Comparison of ENCODE assay signal across 8 mouse cellular contexts in genomic region chr5:90652724-90653123, GRCm38 (mm10). TPM values are rescaled to one million over a fixed set of nuclear protein-coding genes. Genes with fewer than 3 reads are reported as not detected.
DNase-seq lines count a peak whose midpoint lies in the region; ATAC-seq and TF ChIP-seq lines count a peak whose summit lies in the region.

No protein-coding gene starts in this region.

- ATAC-seq in G1E (ENCODE audit: extremely low read depth, insufficient number of reproducible peaks, low FRiP score, poor library complexity, severe bottlenecking), result 0 out of 2 replicates have a peak, but pooled peaks have one; percentile 28
- peak; percentile 84 for ATAC-seq in megakaryocyte-erythroid progenitor cell, adult 5-6 weeks (replicated peaks; ENCODE audit: low FRiP score, low TSS enrichment, poor library complexity, severe bottlenecking)

- H3K9me3 ChIP-seq in G1E (replicated peaks), result no peaks in the 10 kb centered on the region

- H3K27me3 ChIP-seq in G1E (ENCODE audit: insufficient read depth, low read length), result peaks cover 4% of the 10 kb centered on the region; the same call in 1 of the 2 replicates

- peak; percentile 52 for DNase-seq in heart, adult 8-10 months (ENCODE audit: low spot score)
- DNase-seq in heart, postnatal 25 days (ENCODE audit: low spot score), result no peak
- peak; percentile 24 for DNase-seq in G1E (ENCODE audit: low spot score)
- peak; percentile 14 for DNase-seq in cerebellum, adult 9-11 months
- DNase-seq in heart, postnatal 10 days, result peak; percentile 68 to 77
- peak; percentile 16 to 51 for DNase-seq in layer of hippocampus, adult 8-10 months (ENCODE audit: low spot score in 2 of 2)
- peak; percentile 36 for DNase-seq in right cerebral cortex, postnatal 4 days

- peak; percentile 41; the same call in 1 of the 2 replicates for TF ChIP-seq CTCF in G1E (IDR thresholded peaks at IDR 0.05; ENCODE audit: low read depth, low read length)

- H3K4me1 ChIP-seq in G1E (ENCODE audit: insufficient read depth, low read depth, low read length), result no peaks in the 10 kb centered on the region; the same call in 1 of the 2 replicates

- H3K4me3 ChIP-seq in G1E (ENCODE audit: low read depth, low read length), result no peak overlapping the region

- intact Hi-C loops in heart, postnatal 25 days (cut with DNase I), result loop anchor here (1.0 to 5.0 kb wide), 3 partner anchors 50 to 450 kb away; no protein-coding TSS in a partner anchor
- intact Hi-C loops in heart, postnatal 10 days (cut with DNase I), result loop anchor here (2.0 to 10.0 kb wide), 4 partner anchors 52 to 450 kb away; no protein-coding TSS in a partner anchor

- H3K36me3 ChIP-seq in G1E (replicated peaks), result no peaks in the 10 kb centered on the region

RNA-seq across cellular contexts. Expression of gene Rassf6, which starts 12.3 kb away (rescaled TPM):
- total RNA-seq in heart, adult 8-10 months (2022), result not detected
- not detected for total RNA-seq in heart, postnatal 25 days (2021)
- total RNA-seq in G1E (2014; fragmentation: Nextera tagmentation) (not detected in 2 replicates), G1E (2017) (not detected in 2 replicates)
- not detected in 2 replicates for polyA plus RNA-seq in G1E (2012)
- total RNA-seq in heart, postnatal 10 days (2021), result under 1 TPM in 1 of 2 experiments, not detected in 1; 0.38 TPM
- 1 to 10 TPM in 1 of 4 experiments, under 1 TPM in 3; 0.63 to 1.6 (median 0.78) TPM for total RNA-seq in layer of hippocampus, adult 8-10 months (2022)
- total RNA-seq in megakaryocyte-erythroid progenitor cell, adult 5-6 weeks (2014; fragmentation: Nextera tagmentation), result not detected in 2 replicates
- total RNA-seq in megakaryocyte-erythroid progenitor cell, adult 5-6 weeks (2017), result not detected in 2 replicates
